Mouse (Mus musculus): Measurements from ENCODE around the gene Fam173b. TPM values are rescaled to one million over a fixed set of nuclear protein-coding genes. Genes with fewer than 3 reads are reported as not detected.
A peak's percentile ranks its signal among the peaks of the same experiment; 100 is the strongest.

Fam173b gene
- total and polyA plus RNA-seq, 3 experiments: 24.5 to 33.8 (median 32.1) TPM

DNA sequence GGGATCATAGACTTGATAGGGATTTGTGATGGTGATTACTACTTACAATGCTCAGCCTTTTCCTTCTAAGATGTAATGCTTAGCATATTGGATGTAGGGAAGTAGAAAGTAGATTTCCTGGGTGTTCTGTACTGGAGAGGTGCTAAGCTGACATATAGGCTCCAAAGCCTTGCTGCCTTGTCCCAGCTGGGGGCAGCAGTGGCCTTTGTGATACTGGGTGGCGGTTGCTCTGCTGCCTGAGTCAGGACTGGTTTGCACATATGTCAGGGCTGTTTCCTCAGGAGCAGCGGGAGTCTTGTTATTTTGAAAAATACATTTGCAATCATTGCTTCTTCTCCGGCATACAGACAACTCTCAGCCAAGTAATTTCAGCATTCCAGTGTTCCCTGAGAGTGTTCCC lies 9.4 kb downstream of the Fam173b start:
- H3K4me1 ChIP-seq (ENCODE audit: control insufficient read depth in 1 of 2, insufficient read depth in 2 of 2): peaks cover 0 to 9% of the 10 kb centered on the region in 2 experiments; a peak in 2 of 4 replicates
- no peak for DNase-seq (ENCODE audit: extremely low read depth)
- no peak overlapping the region for H3K4me2 ChIP-seq (ENCODE audit: insufficient read depth, low read depth, poor library complexity, severe bottlenecking)
- H3K79me2 ChIP-seq (replicated peaks; ENCODE audit: control insufficient read depth, extremely low read depth, insufficient read depth, poor library complexity, severe bottlenecking): no peaks in the 10 kb centered on the region
- no peak overlapping the region for H3K4me3 ChIP-seq (replicated peaks in 1 of 3; ENCODE audit: low read depth in 2 of 3, low read length in 2 of 3, poor library complexity in 1 of 3)
- H3K9ac ChIP-seq (ENCODE audit: insufficient read depth, low read depth): no peak overlapping the region
- TF ChIP-seq POLR2AphosphoS2 (IDR thresholded peaks at IDR 0.05; ENCODE audit: low read depth, low read length) (no peak), HCFC1 (IDR thresholded peaks at IDR 0.05; ENCODE audit: low read depth, low read length) (no peak), TCF12 (IDR thresholded peaks at IDR 0.05; ENCODE audit: low read depth, low read length) (no peak), KAT2A (IDR thresholded peaks at IDR 0.05; ENCODE audit: insufficient replicate concordance, low read length) (no peak), RAD21 (IDR thresholded peaks at IDR 0.05; ENCODE audit: low read depth, low read length) (peak; percentile 36), SMC3 (IDR thresholded peaks at IDR 0.05; ENCODE audit: low read depth, low read length) (peak; percentile 28; the same call in 1 of the 2 replicates), MAZ (IDR thresholded peaks at IDR 0.05; ENCODE audit: low read depth, low read length) (no peak), USF2 (conservative IDR thresholded peaks at IDR 0.05; ENCODE audit: low read depth, low read length) (no peak), ZC3H11A (IDR thresholded peaks at IDR 0.05; ENCODE audit: low read depth, low read length) (no peak), CTCF (conservative IDR thresholded peaks at IDR 0.05 in 1 of 2, IDR thresholded peaks at IDR 0.05 in 1 of 2; ENCODE audit: low read depth in 2 of 2, low read length in 2 of 2) (peak in 1 of 2 experiments; percentile 45; a peak in 2 of 4 replicates)
- dilution Hi-C loops (cut with MboI; ENCODE audit: extremely low pct_ligation_motif_present, extremely low pct_unique_long_range_greater_than_20kb, low sequenced_read_pairs): no loop called here
- peaks cover 39 to 82% of the 10 kb centered on the region in 2 experiments for H3K36me3 ChIP-seq (replicated peaks in 1 of 2; ENCODE audit: control insufficient read depth in 1 of 2, insufficient read depth in 1 of 2, low read length in 1 of 2)
- no peaks in the 10 kb centered on the region for H3K27me3 ChIP-seq (replicated peaks)
- H3K27ac ChIP-seq (ENCODE audit: insufficient read depth, low read depth): no peak overlapping the region
- in situ Hi-C loops (cut with MboI; ENCODE audit: low pct_ligation_motif_present, low pct_unique_long_range_greater_than_20kb, low sequenced_read_pairs): no loop called here
- no peaks in the 10 kb centered on the region for H3K9me3 ChIP-seq (replicated peaks; ENCODE audit: low read length)

DNA sequence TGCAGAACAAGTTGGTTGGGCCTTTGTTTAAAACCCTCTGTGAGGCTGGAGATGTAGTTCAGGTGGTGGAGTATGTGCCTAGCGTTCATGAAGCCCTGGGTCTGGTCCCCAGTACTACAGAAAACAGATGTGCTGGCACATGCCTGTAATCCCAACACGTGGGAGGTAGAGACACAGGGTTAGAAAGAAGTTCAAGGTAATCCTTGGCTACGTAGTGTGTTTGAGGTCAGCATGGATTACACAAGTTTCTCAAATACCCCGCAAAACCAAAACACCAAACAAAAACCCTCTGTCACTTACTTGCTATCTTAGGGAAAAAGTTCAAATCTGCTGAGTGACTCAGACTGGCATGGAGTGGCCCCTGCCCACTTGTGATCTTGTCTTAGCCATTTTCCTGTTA lies 10.3 kb downstream of the Fam173b start:
- H3K4me1 ChIP-seq (ENCODE audit: control insufficient read depth in 1 of 2, insufficient read depth in 2 of 2): peaks cover 0 to 8% of the 10 kb centered on the region in 2 experiments; a peak in 2 of 4 replicates
- no peaks in the 10 kb centered on the region for H3K27me3 ChIP-seq (replicated peaks)
- in situ Hi-C loops (cut with MboI; ENCODE audit: low pct_ligation_motif_present, low pct_unique_long_range_greater_than_20kb, low sequenced_read_pairs): no loop called here
- TF ChIP-seq RCOR1 (conservative IDR thresholded peaks at IDR 0.05; ENCODE audit: low read depth, low read length) (no peak), NRF1 (IDR thresholded peaks at IDR 0.05; ENCODE audit: low read depth, low read length) (no peak), KAT2A (IDR thresholded peaks at IDR 0.05; ENCODE audit: insufficient replicate concordance, low read length) (no peak), POLR2A (IDR thresholded peaks at IDR 0.05; ENCODE audit: low read depth, low read length) (no peak), MXI1 (IDR thresholded peaks at IDR 0.05; ENCODE audit: low read depth, low read length) (no peak), USF1 (IDR thresholded peaks at IDR 0.05; ENCODE audit: low read depth, low read length) (no peak), UBTF (IDR thresholded peaks at IDR 0.05; ENCODE audit: low read depth, low read length) (no peak), ZMIZ1 (IDR thresholded peaks at IDR 0.05; ENCODE audit: low read depth, low read length) (no peak), MAZ (IDR thresholded peaks at IDR 0.05; ENCODE audit: low read depth, low read length) (no peak), EP300 (IDR thresholded peaks at IDR 0.05; ENCODE audit: low read length) (no peak), SMC3 (IDR thresholded peaks at IDR 0.05; ENCODE audit: low read depth, low read length) (no peak)
- no peaks in the 10 kb centered on the region for H3K79me2 ChIP-seq (replicated peaks; ENCODE audit: control insufficient read depth, extremely low read depth, insufficient read depth, poor library complexity, severe bottlenecking)
- no peak overlapping the region for H3K27ac ChIP-seq (ENCODE audit: insufficient read depth, low read depth)
- no peaks in the 10 kb centered on the region for H3K9me3 ChIP-seq (replicated peaks; ENCODE audit: low read length)
- no peak for DNase-seq (ENCODE audit: extremely low read depth)
- H3K4me3 ChIP-seq (replicated peaks in 1 of 3; ENCODE audit: low read depth in 2 of 3, low read length in 2 of 3, poor library complexity in 1 of 3): no peak overlapping the region
- dilution Hi-C loops (cut with MboI; ENCODE audit: extremely low pct_ligation_motif_present, extremely low pct_unique_long_range_greater_than_20kb, low sequenced_read_pairs): no loop called here
- no peak overlapping the region for H3K4me2 ChIP-seq (ENCODE audit: insufficient read depth, low read depth, poor library complexity, severe bottlenecking)
- no peak overlapping the region for H3K9ac ChIP-seq (ENCODE audit: insufficient read depth, low read depth)
- peaks cover 42 to 80% of the 10 kb centered on the region in 2 experiments for H3K36me3 ChIP-seq (replicated peaks in 1 of 2; ENCODE audit: control insufficient read depth in 1 of 2, insufficient read depth in 1 of 2, low read length in 1 of 2)

All from CH12.LX (cell line).